Mouse (Mus musculus) E14TG2a.4 (cell line): ENCODE measurements around the gene Tbc1d8b.

Experiments used
- CTCF ChIP-seq: conservative IDR thresholded peaks from 2 replicates; pipeline ENCODE4 v1.5.1; 2014; ENCODE audit warnings: low read length
- NANOG ChIP-seq: IDR thresholded peaks from 2 replicates; pipeline ENCODE4 v1.6.1; 2014; ENCODE audit warnings: borderline replicate concordance, low read length, mixed read lengths
- POU5F1 ChIP-seq: IDR thresholded peaks from 2 replicates; pipeline ENCODE4 v1.6.1; 2014; ENCODE audit warnings: low read length, borderline replicate concordance

DNA sequence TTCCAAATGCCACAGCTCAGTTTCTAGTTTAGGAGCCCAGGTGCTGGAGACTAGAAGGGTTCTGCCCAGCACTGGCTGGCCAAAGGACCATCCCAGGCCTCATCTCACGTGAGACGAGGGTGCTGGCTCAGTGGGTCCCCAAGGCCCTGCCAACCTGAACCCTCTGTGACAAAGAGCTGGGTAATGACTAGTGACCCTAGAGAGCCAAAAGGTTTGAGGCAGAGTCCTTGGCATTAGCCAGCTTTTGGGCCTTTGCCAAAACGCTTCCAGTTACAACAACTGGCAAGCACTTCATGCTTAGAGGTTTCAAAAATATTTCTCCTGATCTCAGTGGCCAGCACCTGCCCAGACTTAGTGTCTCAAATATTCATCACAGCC is 98.2 kb downstream of the Tbc1d8b start:
- TF ChIP-seq CTCF (no peak), POU5F1 (no peak), NANOG (no peak)
